In genomic region chr1:58408141-58408540, GRCm38 (mm10) we compare ENCODE assay signal across 19 mouse cellular contexts.
"Had no signal": no experiment of that assay in that cellular context is flagged by ENCODE, and none has a peak within 500 bp of the region (broad histone marks: within the 10 kb centered on the region; RNA-seq: fewer than 3 reads in every experiment).

No protein-coding gene starts in this region.

- ATAC-seq: liver, postnatal 0 days; lung, postnatal 0 days had no signal

- DNase-seq: kidney, adult 11 months; kidney, adult 8-10 months; kidney, postnatal 10 days; layer of hippocampus, adult 9-11 months; liver; liver, postnatal 0 days; lung, embryonic 14.5 days; thymus, adult 2 months; thymus, postnatal 14 days; thymus, postnatal 4 days had no signal

- H3K27ac ChIP-seq: kidney, embryonic 15.5 days; layer of hippocampus, adult 2 months; limb, embryonic 10.5 days; limb, embryonic 13.5 days; liver, embryonic 14.5 days; macrophage; midbrain, embryonic 13.5 days; neural tube, embryonic 13.5 days had no signal

- H3K9ac ChIP-seq: kidney, embryonic 15.5 days; limb, embryonic 13.5 days; liver, embryonic 14.5 days; liver, postnatal 0 days; lung, embryonic 14.5 days; midbrain, embryonic 13.5 days; neural tube, embryonic 13.5 days had no signal

- H3K4me3 ChIP-seq: kidney, embryonic 15.5 days; layer of hippocampus, adult 2 months; limb, embryonic 10.5 days; limb, embryonic 13.5 days; midbrain, embryonic 13.5 days; neural tube, embryonic 13.5 days had no signal

- H3K4me2 ChIP-seq: kidney, embryonic 15.5 days; limb, embryonic 13.5 days; lung, embryonic 14.5 days; midbrain, embryonic 13.5 days; neural tube, embryonic 13.5 days had no signal

- H3K4me1 ChIP-seq: kidney, embryonic 15.5 days; limb, embryonic 10.5 days; limb, embryonic 13.5 days; midbrain, embryonic 13.5 days; neural tube, embryonic 13.5 days had no signal

- H3K27me3 ChIP-seq: kidney, embryonic 15.5 days; limb, embryonic 13.5 days; midbrain, embryonic 13.5 days; neural tube, embryonic 13.5 days had no signal

- H3K9me3 ChIP-seq: kidney, embryonic 15.5 days; limb, embryonic 10.5 days; limb, embryonic 13.5 days; midbrain, embryonic 13.5 days; neural tube, embryonic 13.5 days had no signal
